Mouse (Mus musculus) Muller cell, postnatal 12 days (primary cell): ENCODE measurements around the gene Ovgp1.
A peak's percentile ranks its signal among the peaks of the same experiment; 100 is the strongest.
"Not testable (repeated sequence)": the region's sequence is repeated elsewhere in the genome, so short reads cannot be mapped to it uniquely, and the experiment has no call there.

Experiments
- DNase-seq: peaks from one replicate; pipeline ENCODE4 v3.0.0-alpha.2; 2015; ENCODE audit errors: inconsistent ontology term

Gene Ovgp1

GRCm38 (mm10) chr3:105994730-105995129 lies 21.2 kb downstream of the Ovgp1 start:
- no peak for DNase-seq

- DNase-seq = no peak
Measured at GRCm38 (mm10) chr3:106000707-106001375, 27.3 kb downstream of the Ovgp1 start.

GRCm38 (mm10) chr3:106001416-106002370 lies 28.2 kb downstream of the Ovgp1 start:
- peak; percentile 45 for DNase-seq

GRCm38 (mm10) chr3:106003360-106003759 lies 29.8 kb downstream of the Ovgp1 start:
- not testable (repeated sequence) for DNase-seq

DNA sequence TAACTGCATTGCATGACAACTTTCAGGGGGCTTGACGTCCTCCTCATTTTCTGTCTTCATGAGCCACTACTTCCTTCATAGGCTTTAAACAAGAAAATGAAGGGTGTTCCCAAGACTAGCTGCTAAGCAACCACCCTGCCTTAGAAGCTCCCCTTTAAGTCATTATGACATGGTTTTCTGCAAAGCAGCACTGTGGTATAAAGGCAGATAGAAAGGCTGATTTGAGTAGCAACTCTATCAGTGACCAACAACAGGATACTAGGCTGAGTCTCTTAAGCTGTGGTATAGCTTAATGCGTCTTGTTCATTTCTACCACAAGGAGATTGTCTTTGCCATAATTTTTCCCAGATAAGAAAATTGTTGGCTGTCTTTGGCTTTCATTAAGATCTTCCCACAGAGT lies 41.0 kb downstream of the Ovgp1 start, which contains the start of gene Pifo:
Pifo (minus strand) TSS at position 101 of the 400 bp plus-strand sequence.
- no peak for DNase-seq

- peak; percentile 6 for DNase-seq
Measured at GRCm38 (mm10) chr3:106021840-106022239, 48.3 kb downstream of the Ovgp1 start.

DNA sequence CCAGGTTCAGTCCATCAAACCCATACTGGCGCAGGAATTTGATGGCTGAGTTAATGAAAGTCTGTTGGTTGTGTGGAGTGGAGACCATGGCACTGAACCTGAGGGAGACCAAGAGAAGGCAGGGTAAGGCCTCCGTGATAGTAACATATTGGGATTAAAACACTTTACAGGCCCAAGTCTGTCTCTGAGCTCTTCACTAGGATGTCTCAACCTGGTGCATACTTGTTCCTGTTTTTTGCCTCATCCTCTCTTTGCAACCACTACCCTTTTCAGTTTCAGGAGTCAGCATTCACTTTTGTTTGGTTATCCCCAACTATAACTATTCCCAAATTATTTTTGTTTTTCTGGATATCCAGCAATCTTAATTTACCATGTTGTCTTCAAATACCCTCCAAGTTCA lies 50.6 kb downstream of the Ovgp1 start:
- DNase-seq = no peak

GRCm38 (mm10) chr3:106032781-106033180 lies 59.3 kb downstream of the Ovgp1 start, which contains the start of gene Chil5:
Chil5 (minus strand) TSS chr3:106032814.
- no peak for DNase-seq
